Mouse (Mus musculus) embryonic facial prominence, embryonic 14.5 days (tissue): ENCODE data around the gene Vps37b. TPM values are rescaled to one million over a fixed set of nuclear protein-coding genes. Genes with fewer than 3 reads are reported as not detected.

ENCODE experiments used
- ATAC-seq: fragments of 200-750 bp; cut with Nextera tagmentation; 2 replicates; pipeline ENCODE4 v1.8.0; 2017; ENCODE audit warnings: low read depth, moderate number of reproducible peaks, moderate TSS enrichment
- DNase-seq: peaks from one replicate; pipeline ENCODE4 v3.0.0-alpha.2; 2015; ENCODE audit warnings: low spot score
- H3K27ac ChIP-seq: fragments of 300-500 bp; sonication (generic); replicated peaks from 2 replicates; pipeline ENCODE4 v1.5.1; 2014; ENCODE audit warnings: low read depth, mild to moderate bottlenecking, low read length, moderate library complexity
- H3K27me3 ChIP-seq: fragments of 300-500 bp; sonication (generic); replicated peaks from 2 replicates; pipeline ENCODE4 v1.6.1; 2014; ENCODE audit warnings: low read length; ENCODE audit not compliant: control insufficient read depth, insufficient read depth
- H3K36me3 ChIP-seq: fragments of 300-500 bp; sonication (generic); 2 replicates; pipeline ENCODE4 v1.6.1; 2014; ENCODE audit warnings: low read length, mixed read lengths; ENCODE audit not compliant: control insufficient read depth, insufficient read depth
- H3K4me1 ChIP-seq: fragments of 300-500 bp; sonication (generic); 2 replicates; pipeline ENCODE4 v1.6.1; 2014; ENCODE audit warnings: antibody characterized with exemption, low read length; ENCODE audit not compliant: control insufficient read depth, insufficient read depth
- H3K4me2 ChIP-seq: fragments of 300-500 bp; sonication (generic); 2 replicates; pipeline ENCODE4 v1.6.1; 2014; ENCODE audit warnings: low read depth, mild to moderate bottlenecking, low read length, moderate library complexity, mixed read lengths
- H3K4me3 ChIP-seq: fragments of 300-500 bp; sonication (generic); 2 replicates; pipeline ENCODE4 v1.5.1; 2014; ENCODE audit warnings: low read depth, mild to moderate bottlenecking, low read length
- H3K9ac ChIP-seq: fragments of 300-500 bp; sonication (generic); 2 replicates; pipeline ENCODE4 v1.6.1; 2014; ENCODE audit warnings: low read depth, mild to moderate bottlenecking, low read length, moderate library complexity, mixed read lengths
- H3K9me3 ChIP-seq: fragments of 300-500 bp; sonication (generic); 2 replicates; pipeline ENCODE4 v1.6.1; 2016; ENCODE audit warnings: low read length; ENCODE audit not compliant: control insufficient read depth
- WGBS: fragments of 180-500 bp; shearing (Covaris S2); extraction: QIAGEN DNeasy Blood & Tissue Kit; methylation state at CpG from one replicate; pipeline ENCODE4 v1.1.7; 2014; 5-methylcytosine and 5-hydroxymethylcytosine counted together
- polyA plus RNA-seq: library from polyadenylated mRNA; unstranded; fragments of >200 nt; fragmentation: Nextera tagmentation; extraction: Ambion mirVana; gene quantifications from 2 replicates; pipeline ENCODE4 v1.2.1, GENCODE M21; 2014

The Vps37b gene
- polyA plus RNA-seq, 1 experiment from 2014 or later = 31.7 TPM

DNA sequence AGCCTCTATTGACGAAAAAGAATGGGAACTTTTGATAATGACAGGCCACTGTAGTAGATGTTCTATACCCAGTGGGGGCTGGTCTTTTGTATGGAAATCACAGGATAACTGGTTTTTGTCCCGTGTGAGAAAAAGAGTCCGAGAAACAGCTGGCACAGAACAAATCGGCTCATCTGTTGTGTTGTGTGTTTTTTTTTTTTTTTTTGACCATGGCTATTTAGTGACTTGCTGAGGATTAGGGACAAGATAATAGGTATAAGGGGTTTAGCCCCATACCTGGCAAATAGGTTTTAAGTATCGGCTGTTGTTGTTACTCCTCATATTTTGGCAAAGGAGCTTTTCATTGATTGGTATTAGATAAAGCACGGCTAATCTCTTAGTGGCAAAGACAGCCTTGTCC is 59.6 kb downstream of the Vps37b start:
- Histone ChIP-seq H3K4me2 (no peak overlapping the region), H3K4me3 (no peak overlapping the region), H3K27ac (no peak overlapping the region), H3K9ac (no peak overlapping the region), H3K36me3 (no peaks in the 10 kb centered on the region), H3K9me3 (no peaks in the 10 kb centered on the region), H3K27me3 (peaks cover 7% of the 10 kb centered on the region; the same call in 1 of the 2 replicates), H3K4me1 (peaks cover 12% of the 10 kb centered on the region)
- WGBS = 66% methylated on average over 6 of the region's 6 CpGs
- ATAC-seq = no peak
- DNase-seq = no peak

GRCm38 (mm10) chr5:123970576-123970975 is 61.5 kb downstream of the Vps37b start:
- ATAC-seq = no peak
- H3K4me3 ChIP-seq = no peak overlapping the region
- 84% methylated on average over 4 of the region's 4 CpGs for WGBS
- H3K9ac ChIP-seq = no peak overlapping the region
- no peaks in the 10 kb centered on the region for H3K36me3 ChIP-seq
- no peak overlapping the region for H3K27ac ChIP-seq
- peaks cover 5% of the 10 kb centered on the region; the same call in 1 of the 2 replicates for H3K4me1 ChIP-seq
- no peaks in the 10 kb centered on the region for H3K9me3 ChIP-seq
- H3K4me2 ChIP-seq = no peak overlapping the region
- peaks cover 7% of the 10 kb centered on the region; the same call in 1 of the 2 replicates for H3K27me3 ChIP-seq
- no peak for DNase-seq

GRCm38 (mm10) chr5:123969216-123969615 is 62.9 kb downstream of the Vps37b start:
- H3K27ac ChIP-seq = no peak overlapping the region
- ATAC-seq = no peak
- DNase-seq = no peak
- no peak overlapping the region for H3K9ac ChIP-seq
- no peaks in the 10 kb centered on the region for H3K36me3 ChIP-seq
- 69% methylated on average over 8 of the region's 8 CpGs for WGBS
- H3K4me1 ChIP-seq = no peaks in the 10 kb centered on the region; the same call in 1 of the 2 replicates
- no peaks in the 10 kb centered on the region for H3K9me3 ChIP-seq
- H3K4me3 ChIP-seq = no peak overlapping the region
- H3K27me3 ChIP-seq = peaks cover 5% of the 10 kb centered on the region; the same call in 1 of the 2 replicates
- no peak overlapping the region for H3K4me2 ChIP-seq

- H3K9ac ChIP-seq = no peak overlapping the region
- WGBS = 72% methylated on average over 5 of the region's 5 CpGs
- no peak for ATAC-seq
These were observed 63.6 kb downstream of the Vps37b start for GRCm38 (mm10) chr5:123968468-123968867.

GRCm38 (mm10) chr5:123966759-123967158 is 65.3 kb downstream of the Vps37b start:
- Histone ChIP-seq H3K9me3 (no peaks in the 10 kb centered on the region), H3K27me3 (no peaks in the 10 kb centered on the region), H3K4me3 (no peak overlapping the region), H3K9ac (no peak overlapping the region), H3K27ac (no peak overlapping the region), H3K36me3 (no peaks in the 10 kb centered on the region), H3K4me1 (no peaks in the 10 kb centered on the region), H3K4me2 (no peak overlapping the region)
- ATAC-seq = no peak
- WGBS = 94% methylated on average over 2 of the region's 2 CpGs
- no peak for DNase-seq

More at GRCm38 (mm10) chr5:123968468-123968867, 63.6 kb downstream of the Vps37b start:
- no peak overlapping the region for H3K4me3 ChIP-seq
- no peak for DNase-seq
- H3K27ac ChIP-seq = no peak overlapping the region
- H3K9me3 ChIP-seq = no peaks in the 10 kb centered on the region
- no peaks in the 10 kb centered on the region for H3K4me1 ChIP-seq
- no peak overlapping the region for H3K4me2 ChIP-seq
- H3K36me3 ChIP-seq = no peaks in the 10 kb centered on the region
- peaks cover 5% of the 10 kb centered on the region; the same call in 1 of the 2 replicates for H3K27me3 ChIP-seq

DNA sequence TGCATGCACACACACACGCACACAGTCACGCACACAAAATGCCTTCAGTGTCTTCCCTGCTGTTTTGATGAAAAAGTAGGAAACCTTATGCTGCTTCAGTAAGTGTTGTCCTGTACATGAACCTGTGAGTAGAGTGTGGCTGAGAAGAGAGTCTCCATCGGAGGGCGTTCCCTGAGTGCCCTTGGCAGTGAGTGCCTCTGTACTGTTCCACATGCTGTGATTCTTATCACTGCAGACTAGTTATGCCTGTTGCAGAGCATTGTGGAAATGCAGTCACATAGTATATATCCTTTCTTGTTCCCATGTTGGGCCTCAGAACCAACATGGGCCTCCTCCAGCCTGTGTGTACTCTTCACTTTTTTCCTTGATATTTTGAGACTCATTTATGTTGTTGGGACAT is 67.9 kb downstream of the Vps37b start:
- no peak for ATAC-seq
- 92% methylated on average over 4 of the region's 4 CpGs for WGBS
- Histone ChIP-seq H3K27ac (no peak overlapping the region), H3K9ac (no peak overlapping the region), H3K4me3 (no peak overlapping the region), H3K9me3 (no peaks in the 10 kb centered on the region), H3K36me3 (no peaks in the 10 kb centered on the region), H3K4me2 (no peak overlapping the region), H3K4me1 (no peaks in the 10 kb centered on the region), H3K27me3 (no peaks in the 10 kb centered on the region)
- no peak for DNase-seq

DNA sequence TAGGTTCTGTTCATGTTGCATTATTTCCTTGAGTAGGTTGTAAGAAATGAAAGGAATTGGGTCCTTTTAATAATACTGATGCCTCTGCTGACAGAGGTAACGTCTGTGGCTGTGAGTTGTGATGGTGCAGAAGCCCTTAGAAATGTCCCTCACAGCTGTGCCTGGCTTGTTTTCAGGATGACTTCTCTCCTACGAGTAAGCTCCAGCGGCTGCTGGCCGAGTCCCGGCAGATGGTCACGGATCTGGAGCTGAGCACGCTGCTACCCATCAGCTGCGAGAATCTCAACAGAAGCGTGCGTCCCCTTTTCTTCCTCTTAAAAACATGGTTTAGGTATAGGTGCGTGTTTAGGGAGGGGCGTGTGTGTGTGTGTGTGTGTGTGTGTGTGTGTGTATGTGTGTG is 71.0 kb downstream of the Vps37b start:
- H3K9ac ChIP-seq = no peak overlapping the region

DNA sequence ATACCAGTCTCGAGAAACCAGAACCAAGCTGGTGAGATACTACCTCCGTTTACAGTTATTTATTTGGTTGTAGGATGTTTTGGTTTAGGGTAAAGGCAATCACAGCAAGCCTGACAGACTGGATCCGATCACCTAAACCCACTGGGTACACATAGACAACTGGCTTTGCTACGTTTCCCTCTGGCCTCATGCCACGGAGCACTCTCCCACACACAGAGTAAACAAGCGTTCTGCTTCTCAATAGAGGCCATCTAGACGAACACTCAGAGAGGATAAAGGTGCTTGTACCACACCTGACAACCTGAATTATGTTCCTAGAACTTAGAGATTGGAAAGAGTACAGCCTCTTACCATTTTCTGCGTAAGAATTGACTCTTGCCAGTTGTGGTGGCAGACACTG is 71.9 kb downstream of the Vps37b start:
- no peaks in the 10 kb centered on the region for H3K36me3 ChIP-seq
- no peak for DNase-seq
- no peaks in the 10 kb centered on the region for H3K27me3 ChIP-seq
- ATAC-seq = no peak
- H3K9ac ChIP-seq = no peak overlapping the region
- H3K4me3 ChIP-seq = no peak overlapping the region
- WGBS = 68% methylated on average over 8 of the region's 8 CpGs
- H3K4me2 ChIP-seq = no peak overlapping the region
- H3K9me3 ChIP-seq = no peaks in the 10 kb centered on the region
- no peak overlapping the region for H3K27ac ChIP-seq
- H3K4me1 ChIP-seq = no peaks in the 10 kb centered on the region

More for the DNA sequence above, 71.0 kb downstream of the Vps37b start:
- ATAC-seq = no peak
- WGBS = 85% methylated on average over 12 of the region's 12 CpGs
- no peaks in the 10 kb centered on the region for H3K27me3 ChIP-seq
- DNase-seq = no peak
- H3K9me3 ChIP-seq = no peaks in the 10 kb centered on the region
- H3K4me1 ChIP-seq = no peaks in the 10 kb centered on the region
- H3K4me3 ChIP-seq = no peak overlapping the region
- H3K36me3 ChIP-seq = no peaks in the 10 kb centered on the region
- H3K27ac ChIP-seq = no peak overlapping the region
- H3K4me2 ChIP-seq = no peak overlapping the region

DNA sequence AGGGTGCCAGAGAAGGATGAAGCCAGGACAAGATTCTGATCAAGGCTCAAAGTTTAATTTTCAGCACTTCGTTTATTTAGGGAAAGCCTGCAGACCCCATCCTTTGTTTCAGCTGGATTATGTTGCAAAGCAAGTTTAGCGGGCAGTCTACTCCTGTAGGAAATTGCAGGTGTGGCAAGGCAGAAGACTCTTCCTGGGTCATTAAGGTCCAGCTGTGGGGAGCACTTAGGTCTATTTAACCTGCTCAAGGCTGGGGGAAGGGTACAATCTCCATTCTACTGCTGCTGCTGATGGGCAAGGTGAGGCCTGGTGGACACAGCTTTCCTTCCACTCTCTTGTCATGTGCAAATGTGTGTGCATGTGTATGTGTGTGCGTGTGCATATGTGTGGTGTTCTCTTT is 73.1 kb downstream of the Vps37b start:
- H3K27ac ChIP-seq = no peak overlapping the region
- no peaks in the 10 kb centered on the region for H3K27me3 ChIP-seq
- H3K36me3 ChIP-seq = no peaks in the 10 kb centered on the region
- no peak overlapping the region for H3K9ac ChIP-seq
- H3K4me1 ChIP-seq = no peaks in the 10 kb centered on the region
- no peak overlapping the region for H3K4me3 ChIP-seq
- ATAC-seq (no peak), DNase-seq (no peak)
- no peak overlapping the region for H3K4me2 ChIP-seq
- WGBS = 63% methylated on average over 3 of the region's 3 CpGs
- no peaks in the 10 kb centered on the region for H3K9me3 ChIP-seq
